ENCODE assay signal across 9 mouse cellular contexts in the genomic region with DNA sequence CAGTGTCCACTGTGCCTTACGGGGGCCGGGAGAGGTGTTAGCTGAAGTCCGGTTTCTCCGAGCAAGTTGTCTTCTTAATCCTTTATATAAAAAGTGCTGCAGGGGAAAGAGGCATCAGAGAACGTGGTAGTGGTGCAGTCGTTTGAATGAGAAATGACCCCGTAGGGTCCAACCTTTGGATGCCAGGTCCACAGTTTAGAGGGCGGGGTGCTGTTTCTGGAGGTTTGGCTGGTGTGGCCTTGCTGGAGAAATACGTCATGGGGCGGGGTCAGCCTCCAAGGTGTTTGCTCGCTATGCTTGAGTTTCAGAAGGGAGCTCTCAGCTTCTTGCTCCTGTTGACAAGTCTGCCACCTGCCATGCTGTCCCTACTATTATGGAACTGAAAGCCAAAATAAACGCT. TPM values are rescaled to one million over a fixed set of nuclear protein-coding genes. Genes with fewer than 3 reads are reported as not detected.
A peak's percentile ranks its signal among the peaks of the same experiment; 100 is the strongest.
DNase-seq lines count a peak whose midpoint lies in the region; ATAC-seq and TF ChIP-seq lines count a peak whose summit lies in the region.
"Had no signal": no experiment of that assay in that cellular context is flagged by ENCODE, and none has a peak within 500 bp of the region (broad histone marks: within the 10 kb centered on the region; RNA-seq: fewer than 3 reads in every experiment).

No protein-coding gene starts in this region.

- TF ChIP-seq EP300 in stomach, postnatal 0 days (optimal IDR thresholded peaks at IDR 0.05) = no peak

- peak; percentile 45 for DNase-seq in gastrocnemius, adult 18-20 months (ENCODE audit: low spot score)
- DNase-seq in gastrocnemius, postnatal 36 days = no peak
- peak; percentile 67 to 76 for DNase-seq in cerebellum, adult 18-20 months
- DNase-seq in left cerebral cortex, postnatal 4 days = peak; percentile 40
- peak; percentile 33 for DNase-seq in mesoderm, embryonic 11.5 days (ENCODE audit: low read depth, low spot score)
- DNase-seq in stomach, postnatal 0 days (ENCODE audit: low spot score) = peak; percentile 90

- WGBS in forebrain, embryonic 15.5 days = 12% methylated on average over 12 of the region's 12 CpGs
- WGBS in hindbrain, embryonic 13.5 days = 14% methylated on average over 12 of the region's 12 CpGs
- 8% methylated on average over 12 of the region's 12 CpGs for WGBS in stomach, postnatal 0 days

- H3K9me3 ChIP-seq in forebrain, embryonic 15.5 days = peaks cover 14% of the 10 kb centered on the region
- H3K9me3 ChIP-seq in hindbrain, embryonic 13.5 days = peaks cover 20% of the 10 kb centered on the region
- H3K9me3 ChIP-seq in stomach, postnatal 0 days (ENCODE audit: control insufficient read depth, low read length) = peaks cover 6% of the 10 kb centered on the region

- no peak for TF ChIP-seq CTCF in stomach, postnatal 0 days (IDR thresholded peaks at IDR 0.05; ENCODE audit: low read depth)

- intact Hi-C loops in gastrocnemius, postnatal 36 days (cut with DNase I) = loop anchor here (5.0 kb wide), 1 partner anchor 139 kb away; a partner anchor contains a TSS
- intact Hi-C loops in left cerebral cortex, postnatal 4 days (cut with DNase I) = no loop called here

- peak overlapping the region; percentile 63 for H3K4me3 ChIP-seq in forebrain, embryonic 15.5 days
- peak overlapping the region; percentile 69 for H3K4me3 ChIP-seq in hindbrain, embryonic 13.5 days
- H3K4me3 ChIP-seq in stomach, postnatal 0 days (ENCODE audit: low read depth, low read length) = peak overlapping the region; percentile 74

- no peaks in the 10 kb centered on the region for H3K27me3 ChIP-seq in forebrain, embryonic 15.5 days
- no peaks in the 10 kb centered on the region for H3K27me3 ChIP-seq in hindbrain, embryonic 13.5 days
- H3K27me3 ChIP-seq in stomach, postnatal 0 days (ENCODE audit: control insufficient read depth, insufficient read depth, low read length) = no peaks in the 10 kb centered on the region

- no peak for ATAC-seq in forebrain, embryonic 15.5 days (replicated peaks)
- peak; percentile 0; the same call in 1 of the 2 replicates for ATAC-seq in hindbrain, embryonic 13.5 days (ENCODE audit: low FRiP score)
- peak; percentile 75 for ATAC-seq in stomach, postnatal 0 days (ENCODE audit: low FRiP score, low TSS enrichment)

- peaks cover 7% of the 10 kb centered on the region for H3K4me1 ChIP-seq in forebrain, embryonic 15.5 days
- H3K4me1 ChIP-seq in hindbrain, embryonic 13.5 days (replicated peaks) = peaks cover 8% of the 10 kb centered on the region
- no peaks in the 10 kb centered on the region; the same call in 1 of the 2 replicates for H3K4me1 ChIP-seq in stomach, postnatal 0 days (replicated peaks; ENCODE audit: control insufficient read depth, insufficient read depth)

- H3K9ac ChIP-seq in forebrain, embryonic 15.5 days (replicated peaks) = peak overlapping the region; percentile 74
- H3K9ac ChIP-seq in hindbrain, embryonic 13.5 days = peak overlapping the region; percentile 84
- peak overlapping the region; percentile 76 for H3K9ac ChIP-seq in stomach, postnatal 0 days (ENCODE audit: low read length)

- peak overlapping the region; percentile 67; the same call in 1 of the 2 replicates for H3K27ac ChIP-seq in forebrain, embryonic 15.5 days (replicated peaks)
- peak overlapping the region; percentile 71 for H3K27ac ChIP-seq in hindbrain, embryonic 13.5 days
- H3K27ac ChIP-seq in stomach, postnatal 0 days (replicated peaks) = peak overlapping the region; percentile 86

- H3K4me2 ChIP-seq in forebrain, embryonic 15.5 days (replicated peaks) = peak overlapping the region; percentile 62
- peak overlapping the region; percentile 79 for H3K4me2 ChIP-seq in hindbrain, embryonic 13.5 days
- H3K4me2 ChIP-seq in stomach, postnatal 0 days (replicated peaks; ENCODE audit: low read depth) = peak overlapping the region; percentile 86

- H3K36me3 ChIP-seq in forebrain, embryonic 15.5 days = peaks cover 18% of the 10 kb centered on the region
- H3K36me3 ChIP-seq in hindbrain, embryonic 13.5 days = peaks cover 18% of the 10 kb centered on the region
- no peaks in the 10 kb centered on the region for H3K36me3 ChIP-seq in stomach, postnatal 0 days (ENCODE audit: control insufficient read depth, insufficient read depth, low read length)

RNA-seq across cellular contexts. Expression of a gene that starts 0.9 kb away (rescaled TPM):
- total RNA-seq in gastrocnemius, adult 18-20 months (2021) = 1 to 10 TPM; 5.3 to 5.7 TPM
- 1 to 10 TPM; 4.8 to 4.9 TPM for total RNA-seq in gastrocnemius, postnatal 36 days (2021)
- 10.4 and 11.0 TPM in 2 replicates for polyA plus RNA-seq in forebrain, embryonic 15.5 days (2015; fragmentation: Nextera tagmentation; extraction: Ambion mirVana)
- 10.2 and 12.4 TPM in 2 replicates for polyA plus RNA-seq in hindbrain, embryonic 13.5 days (2015; fragmentation: Nextera tagmentation; extraction: Ambion mirVana)
- 1 to 10 TPM; 6.6 to 8.1 TPM for total RNA-seq in left cerebral cortex, postnatal 4 days (2021)
- 2.2 and 3.4 TPM in 2 replicates for polyA plus RNA-seq in stomach, postnatal 0 days (2015; fragmentation: Nextera tagmentation; extraction: Ambion mirVana)

RNA-seq across cellular contexts. Expression of a gene that starts 21.0 kb away (rescaled TPM):
- 1 to 10 TPM; 3.5 TPM for total RNA-seq in gastrocnemius, adult 18-20 months (2021)
- total RNA-seq in gastrocnemius, postnatal 36 days (2021) = 1 to 10 TPM; 3.5 to 5.0 TPM
- polyA plus RNA-seq in forebrain, embryonic 15.5 days (2015; fragmentation: Nextera tagmentation; extraction: Ambion mirVana) = 23.2 and 27.3 TPM in 2 replicates
- polyA plus RNA-seq in hindbrain, embryonic 13.5 days (2015; fragmentation: Nextera tagmentation; extraction: Ambion mirVana) = 20.0 and 20.8 TPM in 2 replicates
- total RNA-seq in left cerebral cortex, postnatal 4 days (2021) = 10 to 100 TPM; 20.4 to 20.7 TPM
- 8.3 TPM in 2 replicates for polyA plus RNA-seq in stomach, postnatal 0 days (2015; fragmentation: Nextera tagmentation; extraction: Ambion mirVana)

RNA-seq across cellular contexts. Expression of a gene that starts 31.3 kb away (rescaled TPM):
- total RNA-seq in gastrocnemius, adult 18-20 months (2021) = 10 to 100 TPM; 17.1 to 17.2 TPM
- total RNA-seq in gastrocnemius, postnatal 36 days (2021) = 10 to 100 TPM; 10.0 to 10.4 TPM
- 35.9 and 39.5 TPM in 2 replicates for polyA plus RNA-seq in forebrain, embryonic 15.5 days (2015; fragmentation: Nextera tagmentation; extraction: Ambion mirVana)
- polyA plus RNA-seq in hindbrain, embryonic 13.5 days (2015; fragmentation: Nextera tagmentation; extraction: Ambion mirVana) = 31.9 and 32.1 TPM in 2 replicates
- 10 to 100 TPM; 32.1 to 33.3 TPM for total RNA-seq in left cerebral cortex, postnatal 4 days (2021)
- 6.7 and 7.1 TPM in 2 replicates for polyA plus RNA-seq in stomach, postnatal 0 days (2015; fragmentation: Nextera tagmentation; extraction: Ambion mirVana)

RNA-seq across cellular contexts. Expression of a gene that starts 59.9 kb away (rescaled TPM):
- total RNA-seq in gastrocnemius, adult 18-20 months (2021) = not detected
- not detected for total RNA-seq in gastrocnemius, postnatal 36 days (2021)
- polyA plus RNA-seq in forebrain, embryonic 15.5 days (2015; fragmentation: Nextera tagmentation; extraction: Ambion mirVana) = not detected in 2 replicates
- not detected in 2 replicates for polyA plus RNA-seq in hindbrain, embryonic 13.5 days (2015; fragmentation: Nextera tagmentation; extraction: Ambion mirVana)
- not detected for total RNA-seq in left cerebral cortex, postnatal 4 days (2021)
- polyA plus RNA-seq in stomach, postnatal 0 days (2015; fragmentation: Nextera tagmentation; extraction: Ambion mirVana) = 0.01 TPM in 1 of 2 replicates, not detected in the other
- polyA plus RNA-seq: G1E had no signal

Comparison
In these comparisons a context has a peak if more than half of its experiments do, and no peak if none do; other contexts are left out.
1. DNase-seq: peak in gastrocnemius, adult 18-20 months (single experiment), cerebellum, adult 18-20 months (2 of 2), left cerebral cortex, postnatal 4 days (single experiment), mesoderm, embryonic 11.5 days (single experiment) and stomach, postnatal 0 days (single experiment); none in gastrocnemius, postnatal 36 days (0 of 2).
2. Peak in every context shown above with its lines, with median percentiles within 50 percentile points of each other: H3K27ac ChIP-seq, H3K4me2 ChIP-seq, H3K4me3 ChIP-seq and H3K9ac ChIP-seq.